Mouse (Mus musculus) small intestine, adult 2 months (tissue): ENCODE data around the gene Mrps2.

ENCODE experiments used
- CTCF ChIP-seq: fragments of 200-500 bp; IDR thresholded peaks from 2 replicates; pipeline ENCODE4 v1.5.1; 2012; ENCODE audit warnings: low read depth, mild to moderate bottlenecking, control low read depth, inconsistent platforms, low read length, moderate library complexity, mixed read lengths; ENCODE audit not compliant: insufficient replicate concordance, insufficient read length; ENCODE audit errors: extremely low read depth
- POLR2A ChIP-seq: fragments of 200-500 bp; IDR thresholded peaks from 2 replicates; pipeline ENCODE4 v1.6.1; 2012; ENCODE audit warnings: low read depth, mild to moderate bottlenecking, control low read depth, inconsistent platforms, low read length, moderate library complexity

DNA sequence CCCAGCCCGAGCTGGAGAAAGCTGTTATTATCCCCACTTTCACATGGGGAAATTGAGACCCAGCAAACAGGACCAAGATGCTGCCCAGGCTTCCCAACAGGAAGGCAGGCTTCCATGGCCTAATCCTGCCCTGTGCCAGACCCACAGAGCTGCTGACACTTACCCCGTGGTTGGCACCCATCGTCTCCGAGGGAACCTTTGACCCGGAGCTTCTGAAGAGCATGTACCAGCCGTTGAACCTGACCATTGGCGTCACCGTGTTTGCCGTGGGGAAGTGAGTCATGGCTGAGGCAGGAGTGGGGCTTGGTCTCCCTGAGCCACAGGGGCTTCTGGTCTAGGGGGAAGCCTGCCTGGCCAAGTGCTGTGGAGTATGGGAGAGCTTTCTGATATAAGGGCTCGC, 35.1 kb downstream of the Mrps2 start:
- no peak for TF ChIP-seq CTCF
- no peak for TF ChIP-seq POLR2A
